Mouse (Mus musculus): ENCODE results near the gene Lrrc74b.

GRCm38 (mm10) chr16:17556180-17556579 is 4.9 kb downstream of the Lrrc74b start:
- TF ChIP-seq CTCF (IDR thresholded peaks at IDR 0.05) (no peak), EP300 (IDR thresholded peaks at IDR 0.05; ENCODE audit: insufficient read depth, low read depth, low read length) (no peak), POLR2A (IDR thresholded peaks at IDR 0.05; ENCODE audit: insufficient read depth, low read depth, low read length) (no peak)

Measured in heart, adult 2 months (tissue).